Mouse (Mus musculus): ENCODE measurements around the gene Ptk6. TPM values are rescaled to one million over a fixed set of nuclear protein-coding genes. Genes with fewer than 3 reads are reported as not detected.
A peak's percentile ranks its signal among the peaks of the same experiment; 100 is the strongest.

Gene Ptk6
- polyA plus RNA-seq, 1 experiment from 2014 or later, result not detected

DNA sequence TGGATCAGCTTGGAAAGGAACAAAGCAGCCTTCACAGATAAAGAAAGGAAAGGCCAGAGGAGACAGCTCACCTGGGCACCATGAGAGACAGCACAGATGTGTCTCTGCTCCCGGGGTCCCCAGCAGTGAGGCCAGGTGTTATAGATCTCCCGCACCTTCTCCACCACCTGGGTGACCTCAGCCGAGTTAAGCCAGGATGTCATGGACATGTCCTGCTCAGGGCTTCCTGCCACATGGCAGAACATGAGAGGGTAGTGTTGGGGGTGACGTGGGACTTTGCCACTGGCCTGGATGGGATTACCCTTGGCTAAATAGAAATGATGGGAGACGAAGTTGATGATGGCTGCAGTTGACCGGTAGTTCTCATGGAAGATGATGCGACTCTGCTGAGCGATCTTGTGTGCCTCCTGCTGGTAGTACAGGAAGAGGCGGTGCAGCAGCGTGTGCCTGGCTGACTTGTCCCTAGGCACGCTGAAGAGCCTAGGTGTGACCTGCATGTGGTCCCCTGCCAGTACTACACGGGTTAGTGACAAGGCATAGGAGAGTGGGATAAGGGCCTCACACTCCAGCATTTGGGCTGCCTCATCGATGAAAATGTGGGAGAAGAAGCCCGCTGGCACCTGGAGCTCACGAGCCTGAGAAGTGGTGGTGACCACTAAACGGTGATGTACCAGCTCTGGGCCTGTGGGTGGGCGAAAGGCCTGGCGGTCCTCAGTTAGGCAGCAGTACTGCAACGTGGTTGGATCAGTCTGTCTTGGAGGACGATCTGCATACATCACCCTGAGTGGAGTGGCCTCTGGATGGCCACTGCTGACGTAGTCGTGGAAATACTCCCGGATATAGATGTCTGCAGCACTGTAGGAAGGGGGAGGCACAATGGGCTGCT is 33.3 kb upstream of the Ptk6 start:
- Histone ChIP-seq H3K36me3 (replicated peaks) (no peaks in the 10 kb centered on the region; the same call in 1 of the 2 replicates), H3K27me3 (ENCODE audit: poor library complexity, severe bottlenecking) (no peaks in the 10 kb centered on the region), H3K27ac (no peak overlapping the region), H3K9me3 (no peaks in the 10 kb centered on the region), H3K4me1 (peaks cover 5% of the 10 kb centered on the region; the same call in 1 of the 2 replicates), H3K4me3 (no peak overlapping the region)
- no peak for DNase-seq (ENCODE audit: extremely low spot score, low spot score)
- WGBS, result 90% methylated on average over 23 of the region's 23 CpGs

GRCm38 (mm10) chr2:181234680-181235079 is 32.1 kb upstream of the Ptk6 start:
- no peak overlapping the region for H3K4me3 ChIP-seq
- H3K4me1 ChIP-seq, result peaks cover 5% of the 10 kb centered on the region; the same call in 1 of the 2 replicates
- H3K27me3 ChIP-seq (ENCODE audit: poor library complexity, severe bottlenecking), result no peaks in the 10 kb centered on the region
- H3K9me3 ChIP-seq, result no peaks in the 10 kb centered on the region
- no peaks in the 10 kb centered on the region; the same call in 1 of the 2 replicates for H3K36me3 ChIP-seq (replicated peaks)
- no peak overlapping the region for H3K27ac ChIP-seq
- no peak for DNase-seq (ENCODE audit: extremely low spot score, low spot score)
- WGBS, result 92% methylated on average over 11 of the region's 11 CpGs

DNA sequence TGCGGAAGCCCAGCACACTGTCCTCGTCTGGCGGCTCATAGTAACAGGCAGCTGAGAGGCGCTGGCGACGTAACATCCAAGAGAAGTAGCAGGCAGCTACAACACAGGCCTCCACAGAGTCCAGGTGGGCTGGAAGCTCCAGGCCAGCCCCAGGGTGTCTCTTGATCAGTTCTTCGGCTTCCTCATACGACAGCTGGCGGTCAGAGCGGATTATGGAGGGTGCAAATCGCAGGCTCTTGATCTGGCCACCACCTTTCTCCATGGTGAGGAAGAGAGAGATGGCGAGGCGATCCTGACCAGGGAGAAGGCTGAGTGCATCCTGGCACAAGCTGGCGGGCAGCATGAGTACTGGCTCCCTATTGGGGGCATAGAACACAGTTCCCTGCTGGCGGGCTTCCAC is 30.9 kb upstream of the Ptk6 start:
- Histone ChIP-seq H3K4me3 (no peak overlapping the region), H3K4me1 (peaks cover 6% of the 10 kb centered on the region; the same call in 1 of the 2 replicates), H3K36me3 (replicated peaks) (no peaks in the 10 kb centered on the region; the same call in 1 of the 2 replicates), H3K27me3 (ENCODE audit: poor library complexity, severe bottlenecking) (no peaks in the 10 kb centered on the region), H3K27ac (no peak overlapping the region), H3K9me3 (no peaks in the 10 kb centered on the region)
- DNase-seq (ENCODE audit: extremely low spot score, low spot score), result no peak
- WGBS, result 92% methylated on average over 15 of the region's 15 CpGs

GRCm38 (mm10) chr2:181231171-181231570 is 28.6 kb upstream of the Ptk6 start:
- H3K4me3 ChIP-seq, result peak overlapping the region; percentile 14; the same call in 1 of the 2 replicates

DNA sequence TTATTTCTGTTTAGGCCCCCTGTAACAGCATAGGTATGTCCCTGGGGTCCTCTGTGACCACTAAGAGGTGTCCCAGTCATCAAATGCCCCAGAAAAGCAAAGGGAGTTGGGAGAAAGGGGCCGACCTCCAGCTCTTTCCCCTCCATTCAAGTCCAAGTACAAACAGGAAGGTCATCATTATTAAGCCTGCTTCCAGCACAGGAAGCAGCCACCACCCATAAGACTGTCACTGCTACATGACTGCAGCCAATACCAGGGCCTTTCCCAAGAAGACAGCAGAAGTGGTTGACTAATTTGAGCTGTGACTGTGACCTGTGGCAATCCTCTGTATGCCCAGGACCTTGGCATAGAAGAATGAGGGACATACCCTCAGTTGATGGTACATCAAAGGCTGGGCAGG is 25.7 kb upstream of the Ptk6 start:
- no peaks in the 10 kb centered on the region for H3K27me3 ChIP-seq (ENCODE audit: poor library complexity, severe bottlenecking)
- 0 out of 2 replicates have a peak overlapping the region, but pooled peaks have one; percentile 8 for H3K27ac ChIP-seq
- WGBS, result 59% methylated on average over 1 of the region's 1 CpGs

More at GRCm38 (mm10) chr2:181231171-181231570, 28.6 kb upstream of the Ptk6 start:
- no peaks in the 10 kb centered on the region for H3K9me3 ChIP-seq
- DNase-seq (ENCODE audit: extremely low spot score, low spot score), result no peak
- H3K4me1 ChIP-seq, result peaks cover 10% of the 10 kb centered on the region; the same call in 1 of the 2 replicates
- H3K27ac ChIP-seq, result peak overlapping the region; percentile 35; the same call in 1 of the 2 replicates
- H3K27me3 ChIP-seq (ENCODE audit: poor library complexity, severe bottlenecking), result no peaks in the 10 kb centered on the region
- 70% methylated on average over 19 of the region's 20 CpGs for WGBS
- H3K36me3 ChIP-seq (replicated peaks), result no peaks in the 10 kb centered on the region; the same call in 1 of the 2 replicates

GRCm38 (mm10) chr2:181227122-181227521 is 24.5 kb upstream of the Ptk6 start:
- DNase-seq (ENCODE audit: extremely low spot score, low spot score), result no peak
- Histone ChIP-seq H3K4me3 (no peak overlapping the region), H3K36me3 (replicated peaks) (no peaks in the 10 kb centered on the region), H3K9me3 (no peaks in the 10 kb centered on the region), H3K27me3 (ENCODE audit: poor library complexity, severe bottlenecking) (no peaks in the 10 kb centered on the region), H3K27ac (no peak overlapping the region), H3K4me1 (peaks cover 10% of the 10 kb centered on the region; the same call in 1 of the 2 replicates)
- 87% methylated on average over 3 of the region's 3 CpGs for WGBS

More for the DNA sequence above, 25.7 kb upstream of the Ptk6 start:
- DNase-seq (ENCODE audit: extremely low spot score, low spot score), result no peak
- Histone ChIP-seq H3K4me1 (peaks cover 10% of the 10 kb centered on the region; the same call in 1 of the 2 replicates), H3K36me3 (replicated peaks) (no peaks in the 10 kb centered on the region), H3K9me3 (no peaks in the 10 kb centered on the region), H3K4me3 (no peak overlapping the region)

GRCm38 (mm10) chr2:181224994-181225393 is 22.4 kb upstream of the Ptk6 start:
- no peak overlapping the region for H3K4me3 ChIP-seq
- DNase-seq (ENCODE audit: extremely low spot score, low spot score), result no peak
- H3K27ac ChIP-seq, result no peak overlapping the region
- H3K27me3 ChIP-seq (ENCODE audit: poor library complexity, severe bottlenecking), result peaks cover 11% of the 10 kb centered on the region; the same call in 1 of the 2 replicates
- no peaks in the 10 kb centered on the region for H3K9me3 ChIP-seq
- H3K36me3 ChIP-seq (replicated peaks), result no peaks in the 10 kb centered on the region
- peaks cover 15% of the 10 kb centered on the region for H3K4me1 ChIP-seq
- WGBS, result 83% methylated on average over 2 of the region's 2 CpGs

DNA sequence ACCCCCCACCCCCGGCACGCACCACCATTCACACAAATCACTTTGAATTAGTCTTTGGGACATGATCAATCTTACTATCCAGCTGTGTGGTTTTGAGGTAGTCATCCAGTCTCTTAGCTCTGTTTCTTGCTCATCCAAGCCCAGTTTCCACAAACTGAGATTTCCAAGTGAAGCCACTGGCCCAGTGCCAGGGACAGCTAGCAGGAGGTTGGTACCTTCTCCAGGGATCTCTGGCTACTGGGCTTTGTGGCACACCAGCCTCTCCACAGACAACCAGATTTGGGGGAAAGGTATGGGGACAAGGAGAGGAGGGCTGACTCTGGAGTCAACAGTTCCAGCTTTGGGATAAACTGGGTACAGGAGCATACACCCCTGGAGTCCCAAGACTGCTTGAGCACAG is 17.8 kb upstream of the Ptk6 start:
- peak overlapping the region; percentile 50 for H3K4me3 ChIP-seq
- WGBS, result 42% methylated on average over 2 of the region's 2 CpGs

DNA sequence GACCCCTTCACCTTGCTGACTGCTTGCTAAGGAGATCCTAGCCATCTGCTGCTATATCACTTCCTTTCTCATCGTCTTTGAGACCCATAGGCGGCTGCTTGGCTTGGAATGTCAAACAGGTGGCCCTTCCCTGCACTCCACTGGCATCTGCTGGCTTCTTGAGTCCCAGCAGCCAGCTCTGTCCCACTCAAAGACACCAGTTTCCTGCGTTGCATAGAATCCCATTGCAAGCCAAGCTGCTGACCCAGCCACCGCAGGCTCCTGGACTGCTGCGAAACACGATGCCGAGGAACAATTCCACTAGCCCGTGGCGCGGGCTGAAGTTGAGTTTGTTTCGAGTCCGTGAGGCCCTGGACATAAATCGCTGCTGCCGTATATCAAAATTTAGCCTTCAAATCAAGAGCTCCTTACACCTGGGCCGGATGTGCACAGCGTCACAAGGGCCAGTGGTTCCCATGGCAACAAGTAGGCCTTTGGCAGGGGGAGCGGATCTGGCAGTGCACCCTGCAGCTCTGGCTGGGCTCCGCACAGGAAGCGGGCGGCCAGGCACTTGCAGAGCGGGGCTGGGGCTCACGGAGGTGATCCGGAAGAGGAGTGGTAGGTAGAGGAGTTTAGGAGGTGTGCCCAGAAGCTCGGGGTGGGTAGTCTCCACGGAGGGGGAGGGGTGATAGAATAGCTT is 17.1 kb upstream of the Ptk6 start, which contains the start of gene Fndc11:
Gene Fndc11 (plus strand): TSS at position 476 of the 679 bp plus-strand sequence.
- WGBS, result 5% methylated on average over 25 of the region's 25 CpGs
- DNase-seq (ENCODE audit: extremely low spot score, low spot score), result peak; percentile 77
- H3K27ac ChIP-seq, result peak within 1 kb of the TSS; percentile 70

More for the DNA sequence above, 17.8 kb upstream of the Ptk6 start:
- peak overlapping the region; percentile 70; the same call in 1 of the 2 replicates for H3K27ac ChIP-seq
- peaks cover 14% of the 10 kb centered on the region for H3K4me1 ChIP-seq
- DNase-seq (ENCODE audit: extremely low spot score, low spot score), result no peak
- no peaks in the 10 kb centered on the region for H3K9me3 ChIP-seq
- peaks cover 22% of the 10 kb centered on the region for H3K27me3 ChIP-seq (ENCODE audit: poor library complexity, severe bottlenecking)
- H3K36me3 ChIP-seq (replicated peaks), result no peaks in the 10 kb centered on the region

GRCm38 (mm10) chr2:181218881-181219485 is 16.4 kb upstream of the Ptk6 start:
- WGBS, result 59% methylated on average over 5 of the region's 5 CpGs
- Histone ChIP-seq H3K4me1 (peaks cover 14% of the 10 kb centered on the region), H3K36me3 (replicated peaks) (no peaks in the 10 kb centered on the region), H3K27ac (no peak overlapping the region), H3K4me3 (peak overlapping the region; percentile 50; the same call in 1 of the 2 replicates), H3K27me3 (ENCODE audit: poor library complexity, severe bottlenecking) (peaks cover 35% of the 10 kb centered on the region), H3K9me3 (no peaks in the 10 kb centered on the region)
- DNase-seq (ENCODE audit: extremely low spot score, low spot score), result no peak

More for the DNA sequence above, 17.1 kb upstream of the Ptk6 start, which contains the start of gene Fndc11:
- Histone ChIP-seq H3K9me3 (no peaks in the 10 kb centered on the region), H3K4me1 (peaks cover 14% of the 10 kb centered on the region), H3K27me3 (ENCODE audit: poor library complexity, severe bottlenecking) (peaks cover 28% of the 10 kb centered on the region), H3K4me3 (peak within 1 kb of the TSS; percentile 50), H3K36me3 (replicated peaks) (no peaks in the 10 kb centered on the region)

DNA sequence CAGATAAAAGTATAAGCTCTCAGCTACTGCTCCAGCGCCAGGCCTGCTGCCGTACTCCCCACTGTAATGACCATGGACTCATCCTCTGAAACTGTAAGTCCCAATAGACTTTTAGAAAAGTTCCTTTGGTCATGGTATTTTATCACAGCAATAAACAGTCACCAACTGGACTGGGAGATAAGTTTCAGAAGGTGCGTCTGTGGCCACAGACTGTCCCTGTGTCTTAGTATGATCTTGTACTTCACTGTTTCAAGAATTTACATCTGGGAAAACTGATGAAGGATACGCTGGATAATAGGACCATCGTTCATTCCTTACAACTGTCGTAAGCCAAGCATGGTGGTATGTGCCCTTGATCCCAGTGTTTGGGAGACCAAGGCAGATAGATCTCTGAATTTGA is 13.4 kb upstream of the Ptk6 start:
- Histone ChIP-seq H3K27ac (no peak overlapping the region), H3K4me3 (no peak overlapping the region), H3K4me1 (peaks cover 33% of the 10 kb centered on the region), H3K36me3 (replicated peaks) (no peaks in the 10 kb centered on the region), H3K27me3 (ENCODE audit: poor library complexity, severe bottlenecking) (peaks cover 60% of the 10 kb centered on the region), H3K9me3 (no peaks in the 10 kb centered on the region)
- 93% methylated on average over 6 of the region's 6 CpGs for WGBS
- no peak for DNase-seq (ENCODE audit: extremely low spot score, low spot score)

GRCm38 (mm10) chr2:181213021-181213445 is 10.4 kb upstream of the Ptk6 start, which contains the start of gene Srms:
Srms (minus strand) TSS chr2:181213185.
- under 1% methylated on average over 17 of the region's 17 CpGs for WGBS
- Histone ChIP-seq H3K36me3 (replicated peaks) (no peaks in the 10 kb centered on the region), H3K27ac (no peak within 1 kb of the TSS), H3K4me3 (peak within 1 kb of the TSS; percentile 48), H3K4me1 (peaks cover 19% of the 10 kb centered on the region), H3K27me3 (ENCODE audit: poor library complexity, severe bottlenecking) (peaks cover 67% of the 10 kb centered on the region), H3K9me3 (no peaks in the 10 kb centered on the region)
- peak; percentile 40 for DNase-seq (ENCODE audit: extremely low spot score, low spot score)
